Mouse (Mus musculus): ENCODE data around the gene Zranb3.
"Not testable (repeated sequence)": the region's sequence is repeated elsewhere in the genome, so short reads cannot be mapped to it uniquely, and the experiment has no call there.

Gene Zranb3

GRCm38 (mm10) chr1:128102641-128103461 lies at the start of gene Zranb3, which contains the start of gene R3hdm1:
Gene Zranb3, minus strand, starts transcription at chr1:128103047.
Gene R3hdm1, plus strand, starts transcription at chr1:128103301.
- peak; percentile 99 for DNase-seq (ENCODE audit: low spot score)

- peak; percentile 5 for DNase-seq (ENCODE audit: low spot score)
Observed at GRCm38 (mm10) chr1:128141737-128142136, 38.9 kb upstream of the Zranb3 start.

- no peak for DNase-seq (ENCODE audit: low spot score)
Observed at GRCm38 (mm10) chr1:128141039-128141438, 38.2 kb upstream of the Zranb3 start.

GRCm38 (mm10) chr1:128136222-128136621 lies 33.4 kb upstream of the Zranb3 start:
- DNase-seq (ENCODE audit: low spot score) = not testable (repeated sequence)

GRCm38 (mm10) chr1:128120913-128121627 lies 18.2 kb upstream of the Zranb3 start:
- DNase-seq (ENCODE audit: low spot score) = no peak

GRCm38 (mm10) chr1:128103520-128104088 lies 757 bp upstream of the Zranb3 start:
- peak; percentile 59 for DNase-seq (ENCODE audit: low spot score)

GRCm38 (mm10) chr1:128102251-128102640 lies 601 bp downstream of the Zranb3 start:
- DNase-seq (ENCODE audit: low spot score) = peak; percentile 94

- DNase-seq (ENCODE audit: low spot score) = no peak
Observed at GRCm38 (mm10) chr1:128098309-128098708, 4.5 kb downstream of the Zranb3 start.

GRCm38 (mm10) chr1:128094686-128095085 lies 8.2 kb downstream of the Zranb3 start:
- DNase-seq (ENCODE audit: low spot score) = no peak

GRCm38 (mm10) chr1:128082800-128083199 lies 20.0 kb downstream of the Zranb3 start:
- no peak for DNase-seq (ENCODE audit: low spot score)

GRCm38 (mm10) chr1:128081873-128082272 lies 21.0 kb downstream of the Zranb3 start:
- no peak for DNase-seq (ENCODE audit: low spot score)

- no peak for DNase-seq (ENCODE audit: low spot score)
Observed at GRCm38 (mm10) chr1:128080936-128081696, 21.7 kb downstream of the Zranb3 start.

- no peak for DNase-seq (ENCODE audit: low spot score)
Observed at GRCm38 (mm10) chr1:128078646-128079045, 24.2 kb downstream of the Zranb3 start.

- DNase-seq (ENCODE audit: low spot score) = no peak
Observed at GRCm38 (mm10) chr1:128077788-128078187, 25.1 kb downstream of the Zranb3 start.

- DNase-seq (ENCODE audit: low spot score) = no peak
Observed at GRCm38 (mm10) chr1:128076791-128077479, 25.9 kb downstream of the Zranb3 start.

GRCm38 (mm10) chr1:128073051-128073450 lies 29.8 kb downstream of the Zranb3 start:
- no peak for DNase-seq (ENCODE audit: low spot score)

GRCm38 (mm10) chr1:128070003-128070402 lies 32.8 kb downstream of the Zranb3 start:
- DNase-seq (ENCODE audit: low spot score) = no peak

- peak; percentile 8 for DNase-seq (ENCODE audit: low spot score)
Observed at GRCm38 (mm10) chr1:128068945-128069397, 33.9 kb downstream of the Zranb3 start.

GRCm38 (mm10) chr1:128064716-128065115 lies 38.1 kb downstream of the Zranb3 start:
- no peak for DNase-seq (ENCODE audit: low spot score)

- no peak for DNase-seq (ENCODE audit: low spot score)
Observed at GRCm38 (mm10) chr1:128062167-128062566, 40.7 kb downstream of the Zranb3 start.

- no peak for DNase-seq (ENCODE audit: low spot score)
Observed at GRCm38 (mm10) chr1:128061401-128061800, 41.4 kb downstream of the Zranb3 start.

Measured in embryo, embryonic 10.5 days (tissue).